Mouse (Mus musculus): ENCODE data around the gene Rrnad1. TPM values are rescaled to one million over a fixed set of nuclear protein-coding genes. Genes with fewer than 3 reads are reported as not detected.

The Rrnad1 gene
- total and polyA plus RNA-seq, 3 experiments = 10.9 to 21.1 TPM; not detected in 1

- TF ChIP-seq GATA1 (IDR thresholded peaks at IDR 0.05; ENCODE audit: low read depth, low read length) = no peak
- no peak for TF ChIP-seq POLR2AphosphoS2 (IDR thresholded peaks at IDR 0.05; ENCODE audit: low read length)
- TF ChIP-seq MAX (IDR thresholded peaks at IDR 0.05; ENCODE audit: low read length) = no peak
- TF ChIP-seq ZNF384 (IDR thresholded peaks at IDR 0.05; ENCODE audit: low read depth, low read length) = no peak
- TF ChIP-seq RCOR1 (IDR thresholded peaks at IDR 0.05; ENCODE audit: low read depth, low read length) = no peak
- TF ChIP-seq KAT2A (conservative IDR thresholded peaks at IDR 0.05; ENCODE audit: low read depth, low read length) = no peak
- TF ChIP-seq HCFC1 (IDR thresholded peaks at IDR 0.05; ENCODE audit: low read depth, low read length) = no peak
- Histone ChIP-seq H3K9ac (ENCODE audit: control insufficient read depth, low read depth, low read length, poor library complexity, severe bottlenecking) (no peak overlapping the region), H3K9me3 (replicated peaks; ENCODE audit: insufficient read depth, low read length) (no peaks in the 10 kb centered on the region), H3K79me2 (ENCODE audit: control insufficient read depth, insufficient read depth, low read length, poor library complexity) (peaks cover 59% of the 10 kb centered on the region), H3K27ac (ENCODE audit: control insufficient read depth, low read depth, low read length) (no peak overlapping the region), H3K27me3 (ENCODE audit: control insufficient read depth in 1 of 2, insufficient read depth in 2 of 2, low read length in 2 of 2) (no peaks in the 10 kb centered on the region), H3K4me3 (ENCODE audit: control insufficient read depth in 1 of 2, insufficient read depth in 1 of 2, low read depth in 2 of 2, low read length in 2 of 2) (no peak overlapping the region), H3K36me3 (ENCODE audit: control insufficient read depth in 1 of 2, insufficient read depth in 2 of 2, low read length in 2 of 2) (peaks cover 29 to 33% of the 10 kb centered on the region in 2 experiments), H3K4me1 (ENCODE audit: control insufficient read depth in 1 of 2, insufficient read depth in 2 of 2, low read length in 2 of 2) (peaks cover 0 to 16% of the 10 kb centered on the region in 2 experiments; a peak in 3 of 4 replicates)
- DNase-seq (ENCODE audit: low read depth, low spot score) = no peak
Observed at GRCm38 (mm10) chr3:87934501-87934900, 4.0 kb upstream of the Rrnad1 start.

GRCm38 (mm10) chr3:87934026-87934425 lies 3.5 kb upstream of the Rrnad1 start:
- DNase-seq (ENCODE audit: low read depth, low spot score) = no peak
- Histone ChIP-seq H3K9ac (ENCODE audit: control insufficient read depth, low read depth, low read length, poor library complexity, severe bottlenecking) (no peak overlapping the region), H3K9me3 (replicated peaks; ENCODE audit: insufficient read depth, low read length) (no peaks in the 10 kb centered on the region), H3K36me3 (ENCODE audit: control insufficient read depth in 1 of 2, insufficient read depth in 2 of 2, low read length in 2 of 2) (peaks cover 29 to 32% of the 10 kb centered on the region in 2 experiments), H3K27ac (ENCODE audit: control insufficient read depth, low read depth, low read length) (no peak overlapping the region), H3K4me1 (ENCODE audit: control insufficient read depth in 1 of 2, insufficient read depth in 2 of 2, low read length in 2 of 2) (peaks cover 0 to 16% of the 10 kb centered on the region in 2 experiments; a peak in 3 of 4 replicates), H3K27me3 (ENCODE audit: control insufficient read depth in 1 of 2, insufficient read depth in 2 of 2, low read length in 2 of 2) (no peaks in the 10 kb centered on the region), H3K79me2 (ENCODE audit: control insufficient read depth, insufficient read depth, low read length, poor library complexity) (peaks cover 64% of the 10 kb centered on the region), H3K4me3 (ENCODE audit: control insufficient read depth in 1 of 2, insufficient read depth in 1 of 2, low read depth in 2 of 2, low read length in 2 of 2) (no peak overlapping the region)
- TF ChIP-seq RCOR1 (IDR thresholded peaks at IDR 0.05; ENCODE audit: low read depth, low read length) (no peak), TAL1 (IDR thresholded peaks at IDR 0.05; ENCODE audit: low read length) (no peak), NRF1 (IDR thresholded peaks at IDR 0.05; ENCODE audit: insufficient read depth, low read depth, low read length, poor library complexity, severe bottlenecking) (no peak), ZNF384 (IDR thresholded peaks at IDR 0.05; ENCODE audit: low read depth, low read length) (no peak), HCFC1 (IDR thresholded peaks at IDR 0.05; ENCODE audit: low read depth, low read length) (no peak), GATA1 (IDR thresholded peaks at IDR 0.05; ENCODE audit: low read depth, low read length) (no peak), JUND (IDR thresholded peaks at IDR 0.05; ENCODE audit: low read depth, low read length) (no peak), MAX (IDR thresholded peaks at IDR 0.05; ENCODE audit: low read length) (no peak), ZC3H11A (IDR thresholded peaks at IDR 0.05; ENCODE audit: low read depth, low read length) (no peak), MAFK (IDR thresholded peaks at IDR 0.05; ENCODE audit: borderline replicate concordance, low read depth, low read length) (no peak), E2F4 (IDR thresholded peaks at IDR 0.05; ENCODE audit: borderline replicate concordance, low read depth, low read length) (no peak), CTCF (IDR thresholded peaks at IDR 0.05 in 2 of 3, conservative IDR thresholded peaks at IDR 0.05 in 1 of 3; ENCODE audit: control insufficient read depth in 1 of 3, insufficient read depth in 1 of 3, low read depth in 2 of 3, low read length in 3 of 3, poor library complexity in 1 of 3, severe bottlenecking in 1 of 3) (no peak), USF1 (IDR thresholded peaks at IDR 0.05; ENCODE audit: low read depth, low read length) (no peak), POLR2AphosphoS5 (IDR thresholded peaks at IDR 0.05; ENCODE audit: borderline replicate concordance, low read depth, low read length) (no peak), RAD21 (IDR thresholded peaks at IDR 0.05; ENCODE audit: low read depth, low read length) (no peak), SIN3A (IDR thresholded peaks at IDR 0.05; ENCODE audit: low read length) (no peak), TBP (IDR thresholded peaks at IDR 0.05; ENCODE audit: low read depth, low read length) (no peak), BHLHE40 (IDR thresholded peaks at IDR 0.05; ENCODE audit: borderline replicate concordance, low read depth, low read length) (no peak), MAZ (IDR thresholded peaks at IDR 0.05; ENCODE audit: low read depth, low read length) (no peak)
